Mouse (Mus musculus): ENCODE measurements at regions not wholly inside any gene's neighbourhood (a gene's known extent, or its start where the extent isn't known, plus 50 kb on each side); places are given as distances from the start of the nearest gene placed in this dataset.

DNA sequence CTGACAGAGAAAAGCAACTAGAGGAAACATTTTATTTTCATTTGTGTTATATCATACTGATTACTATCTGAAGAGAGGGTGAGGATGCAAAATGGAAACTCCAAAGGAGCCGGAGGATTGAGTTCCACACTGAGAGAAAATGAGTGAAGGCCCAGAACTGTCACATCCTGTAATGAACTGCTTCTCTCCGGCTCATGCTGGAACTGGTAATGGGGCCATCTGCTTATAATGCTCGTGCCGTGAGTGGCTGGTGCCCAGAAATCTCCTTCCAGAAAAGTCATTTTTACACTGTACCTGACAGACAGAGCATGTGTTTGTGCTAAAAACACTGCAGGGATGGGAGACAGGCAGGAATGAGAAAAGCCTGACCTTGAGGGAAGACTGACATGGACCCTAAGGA is 483.5 kb upstream of the Pkdcc start:
- no peak for ATAC-seq (ENCODE audit: borderline replicate concordance, extremely low read depth, low FRiP score, low TSS enrichment)
- H3K4me2 ChIP-seq: no peak overlapping the region
- H3K36me3 ChIP-seq: no peaks in the 10 kb centered on the region
- H3K27me3 ChIP-seq: no peaks in the 10 kb centered on the region
- H3K9ac ChIP-seq: no peak overlapping the region
- no peak overlapping the region for H3K27ac ChIP-seq
- no peaks in the 10 kb centered on the region for H3K4me1 ChIP-seq
- H3K9me3 ChIP-seq: no peaks in the 10 kb centered on the region
- WGBS: 58% methylated on average over 4 of the region's 4 CpGs
- no peak overlapping the region for H3K4me3 ChIP-seq

GRCm38 (mm10) chr17:82742445-82742844 is 472.6 kb upstream of the Pkdcc start:
- no peaks in the 10 kb centered on the region for H3K9me3 ChIP-seq
- H3K9ac ChIP-seq: no peak overlapping the region
- no peak overlapping the region for H3K4me2 ChIP-seq
- 91% methylated on average over 1 of the region's 1 CpGs for WGBS
- H3K4me1 ChIP-seq: no peaks in the 10 kb centered on the region
- H3K36me3 ChIP-seq: no peaks in the 10 kb centered on the region
- no peaks in the 10 kb centered on the region for H3K27me3 ChIP-seq
- no peak overlapping the region for H3K27ac ChIP-seq
- H3K4me3 ChIP-seq: no peak overlapping the region
- ATAC-seq (ENCODE audit: borderline replicate concordance, extremely low read depth, low FRiP score, low TSS enrichment): no peak

- H3K4me1 ChIP-seq: no peaks in the 10 kb centered on the region
- H3K27me3 ChIP-seq: no peaks in the 10 kb centered on the region
- ATAC-seq (ENCODE audit: borderline replicate concordance, extremely low read depth, low FRiP score, low TSS enrichment): no peak
- no peak overlapping the region for H3K9ac ChIP-seq
- WGBS: 67% methylated on average over 3 of the region's 3 CpGs
- H3K4me2 ChIP-seq: no peak overlapping the region
- H3K36me3 ChIP-seq: no peaks in the 10 kb centered on the region
- no peaks in the 10 kb centered on the region for H3K9me3 ChIP-seq
- H3K27ac ChIP-seq: no peak overlapping the region
- no peak overlapping the region for H3K4me3 ChIP-seq
These were observed 457.7 kb upstream of the Pkdcc start for GRCm38 (mm10) chr17:82757400-82757799.

GRCm38 (mm10) chr17:82779096-82779495 is 436.0 kb upstream of the Pkdcc start:
- H3K9me3 ChIP-seq: no peaks in the 10 kb centered on the region
- H3K4me1 ChIP-seq: no peaks in the 10 kb centered on the region
- no peak overlapping the region for H3K9ac ChIP-seq
- no peaks in the 10 kb centered on the region for H3K27me3 ChIP-seq
- H3K4me3 ChIP-seq: no peak overlapping the region
- WGBS: 70% methylated on average over 2 of the region's 2 CpGs
- H3K4me2 ChIP-seq: no peak overlapping the region
- no peak overlapping the region for H3K27ac ChIP-seq
- ATAC-seq (ENCODE audit: borderline replicate concordance, extremely low read depth, low FRiP score, low TSS enrichment): no peak
- no peaks in the 10 kb centered on the region for H3K36me3 ChIP-seq

DNA sequence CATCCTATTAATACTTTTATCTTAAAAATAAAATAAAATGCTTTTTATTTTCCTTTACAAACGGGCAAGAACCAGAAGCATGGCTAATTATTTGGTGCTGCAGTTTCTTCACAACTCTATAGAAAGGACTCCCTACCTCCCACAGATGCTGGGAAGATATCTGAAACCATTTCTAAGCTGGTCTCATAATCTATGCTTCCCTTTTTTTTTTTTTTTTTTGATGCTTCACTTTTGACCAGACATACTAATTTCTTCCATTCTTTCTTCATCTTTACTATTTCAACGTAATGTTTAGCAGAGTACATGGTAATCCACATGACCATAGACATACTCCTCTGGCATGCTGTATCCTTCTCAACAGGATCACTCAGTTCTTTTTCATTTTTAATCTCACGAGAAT is 393.0 kb upstream of the Pkdcc start:
- H3K4me1 ChIP-seq: no peaks in the 10 kb centered on the region
- H3K27ac ChIP-seq: no peak overlapping the region
- no peak for ATAC-seq (ENCODE audit: borderline replicate concordance, extremely low read depth, low FRiP score, low TSS enrichment)
- H3K4me2 ChIP-seq: no peak overlapping the region
- WGBS: 69% methylated on average over 3 of the region's 3 CpGs
- no peaks in the 10 kb centered on the region for H3K27me3 ChIP-seq
- H3K9me3 ChIP-seq: no peaks in the 10 kb centered on the region
- H3K4me3 ChIP-seq: no peak overlapping the region
- no peak overlapping the region for H3K9ac ChIP-seq
- H3K36me3 ChIP-seq: no peaks in the 10 kb centered on the region

DNA sequence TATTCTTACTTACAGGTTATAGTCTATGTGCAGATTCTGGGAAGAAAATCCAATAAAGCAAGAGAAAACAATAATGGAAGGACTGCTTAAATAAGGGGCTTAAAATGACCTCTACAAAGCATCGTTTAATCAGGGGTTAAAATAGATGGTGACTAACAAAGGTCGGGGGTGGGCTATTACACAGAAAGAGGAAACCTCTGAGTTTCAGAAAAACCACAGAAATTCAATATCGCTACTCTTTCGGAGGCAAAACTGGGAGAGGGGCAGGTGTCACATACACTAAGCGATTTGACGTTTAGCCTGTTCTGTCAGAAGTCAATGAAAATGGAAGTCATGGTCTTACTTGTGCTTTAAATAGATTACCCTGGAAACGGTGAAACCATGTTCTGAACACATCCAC is 391.0 kb upstream of the Pkdcc start:
- Histone ChIP-seq H3K27ac (no peak overlapping the region), H3K36me3 (no peaks in the 10 kb centered on the region), H3K4me2 (no peak overlapping the region), H3K9ac (no peak overlapping the region), H3K9me3 (no peaks in the 10 kb centered on the region), H3K27me3 (no peaks in the 10 kb centered on the region), H3K4me3 (no peak overlapping the region), H3K4me1 (no peaks in the 10 kb centered on the region)
- ATAC-seq (ENCODE audit: borderline replicate concordance, extremely low read depth, low FRiP score, low TSS enrichment): no peak
- WGBS: 72% methylated on average over 7 of the region's 7 CpGs

GRCm38 (mm10) chr17:82824619-82825018 is 390.5 kb upstream of the Pkdcc start:
- H3K27ac ChIP-seq: no peak overlapping the region
- no peak overlapping the region for H3K4me2 ChIP-seq
- H3K27me3 ChIP-seq: no peaks in the 10 kb centered on the region
- no peak overlapping the region for H3K9ac ChIP-seq
- no peaks in the 10 kb centered on the region for H3K4me1 ChIP-seq
- H3K9me3 ChIP-seq: no peaks in the 10 kb centered on the region
- H3K4me3 ChIP-seq: no peak overlapping the region
- 83% methylated on average over 6 of the region's 6 CpGs for WGBS
- H3K36me3 ChIP-seq: no peaks in the 10 kb centered on the region
- ATAC-seq (ENCODE audit: borderline replicate concordance, extremely low read depth, low FRiP score, low TSS enrichment): no peak

- no peak for ATAC-seq (ENCODE audit: borderline replicate concordance, extremely low read depth, low FRiP score, low TSS enrichment)
- Histone ChIP-seq H3K27ac (no peak overlapping the region), H3K9me3 (no peaks in the 10 kb centered on the region), H3K27me3 (no peaks in the 10 kb centered on the region), H3K9ac (no peak overlapping the region), H3K4me1 (no peaks in the 10 kb centered on the region), H3K36me3 (no peaks in the 10 kb centered on the region), H3K4me2 (no peak overlapping the region), H3K4me3 (no peak overlapping the region)
These were observed 387.9 kb upstream of the Pkdcc start for GRCm38 (mm10) chr17:82827170-82827569.

DNA sequence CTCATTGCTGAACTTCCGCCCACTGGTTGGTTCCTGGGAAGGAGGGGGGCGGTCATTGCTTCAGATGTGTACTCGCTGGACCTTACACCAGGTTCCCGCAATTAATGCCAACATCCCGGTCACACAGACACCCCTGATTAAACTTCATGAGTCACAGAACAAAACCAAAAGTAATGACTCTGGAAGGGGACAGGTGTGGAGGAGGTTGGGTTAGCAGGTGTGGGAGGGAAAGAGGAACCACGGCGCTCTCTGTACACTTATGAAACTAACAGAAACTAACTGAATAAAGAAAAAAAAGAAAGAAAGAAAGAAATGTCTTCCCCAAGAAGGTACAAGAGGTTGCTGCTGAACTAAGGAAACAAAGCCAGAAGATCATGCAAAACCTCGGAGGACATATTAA is 387.3 kb upstream of the Pkdcc start:
- no peaks in the 10 kb centered on the region for H3K36me3 ChIP-seq
- H3K27me3 ChIP-seq: no peaks in the 10 kb centered on the region
- H3K4me1 ChIP-seq: no peaks in the 10 kb centered on the region
- H3K4me3 ChIP-seq: no peak overlapping the region
- no peak overlapping the region for H3K9ac ChIP-seq
- no peaks in the 10 kb centered on the region for H3K9me3 ChIP-seq
- no peak overlapping the region for H3K27ac ChIP-seq
- no peak overlapping the region for H3K4me2 ChIP-seq
- 88% methylated on average over 8 of the region's 8 CpGs for WGBS
- ATAC-seq (ENCODE audit: borderline replicate concordance, extremely low read depth, low FRiP score, low TSS enrichment): no peak

DNA sequence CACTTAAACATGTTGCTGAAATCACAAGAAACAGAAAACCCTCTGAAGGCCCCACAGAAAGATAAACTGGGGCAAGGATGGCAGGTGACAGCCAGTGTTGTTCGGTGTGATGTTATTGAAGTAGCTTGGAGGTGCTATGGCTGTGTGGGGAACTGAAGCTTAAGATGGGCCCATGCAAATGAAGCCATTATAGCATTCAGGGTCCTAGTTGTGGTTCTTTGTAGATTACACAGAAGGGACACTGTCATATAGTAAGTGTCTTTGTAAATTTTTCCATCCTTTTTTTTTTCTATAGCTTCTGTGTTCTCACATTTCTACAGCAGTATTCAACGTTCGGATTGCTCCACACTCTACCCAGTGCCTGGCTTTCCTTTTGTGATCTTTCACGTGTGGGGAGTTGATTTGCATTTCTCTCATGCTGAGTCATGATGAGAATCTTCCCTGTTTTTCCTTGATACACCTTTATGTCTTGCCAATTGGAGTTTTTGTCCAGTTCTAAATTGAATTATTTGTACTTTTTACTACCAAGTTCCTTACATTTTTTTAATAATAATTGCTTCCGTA is 386.6 kb upstream of the Pkdcc start:
- no peak overlapping the region for H3K4me3 ChIP-seq
- 80% methylated on average over 5 of the region's 5 CpGs for WGBS
- no peaks in the 10 kb centered on the region for H3K9me3 ChIP-seq
- H3K9ac ChIP-seq: no peak overlapping the region
- no peaks in the 10 kb centered on the region for H3K4me1 ChIP-seq
- ATAC-seq (ENCODE audit: borderline replicate concordance, extremely low read depth, low FRiP score, low TSS enrichment): no peak
- H3K27ac ChIP-seq: no peak overlapping the region
- H3K36me3 ChIP-seq: no peaks in the 10 kb centered on the region
- H3K27me3 ChIP-seq: no peaks in the 10 kb centered on the region
- H3K4me2 ChIP-seq: no peak overlapping the region

DNA sequence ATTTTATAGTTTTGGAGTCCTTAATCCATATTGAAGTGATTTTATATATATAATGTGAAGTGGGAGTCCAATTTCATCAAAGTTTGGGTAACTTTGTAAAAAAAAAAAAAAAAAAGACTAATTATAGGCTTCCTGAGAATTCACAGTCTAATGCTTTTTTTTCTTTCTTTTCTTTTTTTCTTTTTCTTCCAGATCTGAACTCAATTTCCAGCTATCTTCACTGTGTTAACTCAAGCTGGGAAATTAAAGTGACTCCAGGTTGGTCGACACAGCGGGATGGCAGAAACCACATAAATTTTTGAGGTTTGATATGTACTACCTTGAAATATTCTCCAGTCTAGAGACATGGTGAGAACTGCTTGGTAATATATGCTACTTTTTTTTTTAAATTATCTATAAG is 385.7 kb upstream of the Pkdcc start:
- Histone ChIP-seq H3K4me1 (no peaks in the 10 kb centered on the region), H3K4me3 (no peak overlapping the region), H3K9me3 (no peaks in the 10 kb centered on the region), H3K9ac (no peak overlapping the region), H3K27me3 (no peaks in the 10 kb centered on the region), H3K27ac (no peak overlapping the region), H3K36me3 (no peaks in the 10 kb centered on the region), H3K4me2 (no peak overlapping the region)
- 86% methylated on average over 2 of the region's 2 CpGs for WGBS
- ATAC-seq (ENCODE audit: borderline replicate concordance, extremely low read depth, low FRiP score, low TSS enrichment): no peak

- WGBS: 64% methylated on average over 3 of the region's 3 CpGs
These were observed 380.9 kb upstream of the Pkdcc start for GRCm38 (mm10) chr17:82834177-82834576.

DNA sequence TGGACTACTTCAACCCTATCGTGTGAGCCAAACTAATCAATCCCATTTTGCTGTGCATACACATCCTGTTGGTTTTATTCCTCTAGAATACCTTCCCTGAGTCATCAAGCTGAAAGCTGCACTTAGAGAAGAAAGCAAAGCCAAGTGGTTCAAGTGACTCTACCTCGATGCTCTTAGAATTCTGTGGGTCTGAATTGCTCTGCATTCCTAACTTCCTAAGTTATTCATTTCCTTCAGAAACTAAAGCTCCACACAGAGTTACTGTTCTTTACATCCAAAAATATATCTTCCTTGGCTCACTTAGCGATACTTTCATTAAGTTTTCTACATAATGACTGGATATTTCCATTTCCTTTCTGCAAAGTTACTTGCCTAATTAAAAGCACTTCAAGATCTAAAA is 379.0 kb upstream of the Pkdcc start:
- Histone ChIP-seq H3K9ac (no peak overlapping the region), H3K4me3 (no peak overlapping the region), H3K36me3 (no peaks in the 10 kb centered on the region), H3K4me1 (no peaks in the 10 kb centered on the region), H3K9me3 (no peaks in the 10 kb centered on the region), H3K27me3 (no peaks in the 10 kb centered on the region), H3K4me2 (no peak overlapping the region), H3K27ac (no peak overlapping the region)
- 68% methylated on average over 3 of the region's 3 CpGs for WGBS
- no peak for ATAC-seq (ENCODE audit: borderline replicate concordance, extremely low read depth, low FRiP score, low TSS enrichment)

More at GRCm38 (mm10) chr17:82834177-82834576, 380.9 kb upstream of the Pkdcc start:
- H3K4me3 ChIP-seq: no peak overlapping the region
- H3K27ac ChIP-seq: no peak overlapping the region
- no peaks in the 10 kb centered on the region for H3K9me3 ChIP-seq
- no peaks in the 10 kb centered on the region for H3K27me3 ChIP-seq
- H3K4me2 ChIP-seq: no peak overlapping the region
- H3K9ac ChIP-seq: no peak overlapping the region
- H3K36me3 ChIP-seq: no peaks in the 10 kb centered on the region
- H3K4me1 ChIP-seq: no peaks in the 10 kb centered on the region
- ATAC-seq (ENCODE audit: borderline replicate concordance, extremely low read depth, low FRiP score, low TSS enrichment): no peak

Measured in lung, embryonic 15.5 days (tissue).